Mouse (Mus musculus) CH12.LX (cell line): ENCODE results near the gene Spata20. TPM values are rescaled to one million over a fixed set of nuclear protein-coding genes. Genes with fewer than 3 reads are reported as not detected.

Experiments
- DNase-seq: peaks from one replicate; pipeline ENCODE4 v3.0.0-alpha.2; 2013; ENCODE audit errors: extremely low read depth
- H3K27ac ChIP-seq: 2 replicates; pipeline ENCODE4 v1.5.1; 2012; ENCODE audit warnings: low read depth, mild to moderate bottlenecking, control low read depth, moderate library complexity; ENCODE audit not compliant: insufficient read depth
- H3K27me3 ChIP-seq: replicated peaks from 2 replicates; pipeline ENCODE3; 2012; ENCODE audit warnings: inconsistent platforms
- H3K36me3 ChIP-seq, 2 experiments: replicated peaks in 1 of 2; 2 replicates each; pipeline versions ENCODE3 to v1.6.1; 2012; ENCODE audit warnings: inconsistent platforms in 1 of 2, low read length in 1 of 2, mild to moderate bottlenecking in 1 of 2, mixed read lengths in 1 of 2, moderate library complexity in 1 of 2; ENCODE audit not compliant: control insufficient read depth in 1 of 2, insufficient read depth in 1 of 2
- H3K4me1 ChIP-seq, 2 experiments: 2 replicates each; pipeline ENCODE4 v1.6.1; 2012; ENCODE audit warnings: inconsistent platforms in 1 of 2, moderate library complexity in 1 of 2; ENCODE audit not compliant: insufficient read depth in 2 of 2, control insufficient read depth in 1 of 2
- H3K4me2 ChIP-seq: 2 replicates; pipeline ENCODE4 v1.6.1; 2012; ENCODE audit warnings: low read depth, mild to moderate bottlenecking, control low read depth; ENCODE audit not compliant: poor library complexity, insufficient read depth, severe bottlenecking
- H3K4me3 ChIP-seq, 3 experiments: fragments of 150-350 bp in 1 of 3; sonication (generic) in 1 of 3; replicated peaks in 1 of 3; 2 replicates each; pipeline versions ENCODE3 to v1.5.1; 2011 to 2012; ENCODE audit warnings: low read depth in 2 of 3, low read length in 2 of 3, mild to moderate bottlenecking in 2 of 3, moderate library complexity in 2 of 3, control low read depth in 1 of 3, improper control_type of control experiment in 1 of 3, inconsistent platforms in 1 of 3, mixed read lengths in 1 of 3; ENCODE audit not compliant: poor library complexity in 1 of 3
- H3K79me2 ChIP-seq: replicated peaks from 2 replicates; pipeline ENCODE4 v1.6.1; 2012; ENCODE audit warnings: mild to moderate bottlenecking, moderate library complexity; ENCODE audit not compliant: control insufficient read depth, poor library complexity, insufficient read depth, severe bottlenecking; ENCODE audit errors: extremely low read depth
- H3K9ac ChIP-seq: 2 replicates; pipeline ENCODE4 v1.6.1; 2012; ENCODE audit warnings: low read depth, mild to moderate bottlenecking, control low read depth, moderate library complexity; ENCODE audit not compliant: insufficient read depth
- H3K9me3 ChIP-seq: replicated peaks from 2 replicates; pipeline ENCODE3; 2012; ENCODE audit warnings: low read length, inconsistent platforms, mixed read lengths
- BHLHE40 ChIP-seq: IDR thresholded peaks from 2 replicates; pipeline ENCODE4 v1.6.1; 2011; ENCODE audit warnings: mild to moderate bottlenecking, low read depth, low read length, improper control_type of control experiment
- CHD2 ChIP-seq: IDR thresholded peaks from 2 replicates; pipeline ENCODE4 v1.6.1; 2011; ENCODE audit warnings: low read length, improper control_type of control experiment
- GABPA ChIP-seq: IDR thresholded peaks from 2 replicates; pipeline ENCODE4 v1.6.1; 2012; ENCODE audit warnings: low read depth, low read length, improper control_type of control experiment, inconsistent platforms; ENCODE audit not compliant: insufficient replicate concordance
- JUN ChIP-seq: IDR thresholded peaks from 2 replicates; pipeline ENCODE4 v1.6.1; 2011; ENCODE audit warnings: low read depth, mild to moderate bottlenecking, low read length, improper control_type of control experiment, moderate library complexity; ENCODE audit not compliant: insufficient read depth
- MAX ChIP-seq: IDR thresholded peaks from 2 replicates; pipeline ENCODE4 v1.6.1; 2011; ENCODE audit warnings: low read length, improper control_type of control experiment
- MAZ ChIP-seq: IDR thresholded peaks from 2 replicates; pipeline ENCODE4 v1.6.1; 2012; ENCODE audit warnings: low read depth, mild to moderate bottlenecking, inconsistent platforms, low read length, improper control_type of control experiment, moderate library complexity
- MEF2A ChIP-seq: IDR thresholded peaks from 2 replicates; pipeline ENCODE4 v1.6.1; 2014; ENCODE audit warnings: low read depth, mild to moderate bottlenecking, inconsistent platforms, low read length, improper control_type of control experiment, borderline replicate concordance
- NELFE ChIP-seq: IDR thresholded peaks from 2 replicates; pipeline ENCODE4 v1.6.1; 2011; ENCODE audit warnings: low read depth, low read length, improper control_type of control experiment
- NRF1 ChIP-seq: IDR thresholded peaks from 2 replicates; pipeline ENCODE4 v1.6.1; 2014; ENCODE audit warnings: low read depth, mild to moderate bottlenecking, inconsistent platforms, low read length, improper control_type of control experiment, moderate library complexity
- POLR2A ChIP-seq: IDR thresholded peaks from 2 replicates; pipeline ENCODE4 v1.6.1; 2011; ENCODE audit warnings: low read depth, mild to moderate bottlenecking, improper control_type of control experiment, low read length
- POLR2AphosphoS2 ChIP-seq: IDR thresholded peaks from 2 replicates; pipeline ENCODE4 v1.6.1; 2011; ENCODE audit warnings: low read depth, low read length, improper control_type of control experiment
- RAD21 ChIP-seq: IDR thresholded peaks from 2 replicates; pipeline ENCODE4 v1.6.1; 2011; ENCODE audit warnings: low read depth, mild to moderate bottlenecking, low read length, improper control_type of control experiment, moderate library complexity
- TCF12 ChIP-seq: IDR thresholded peaks from 2 replicates; pipeline ENCODE4 v1.6.1; 2014; ENCODE audit warnings: low read depth, mild to moderate bottlenecking, inconsistent platforms, low read length, improper control_type of control experiment
- UBTF ChIP-seq: IDR thresholded peaks from 2 replicates; pipeline ENCODE4 v1.6.1; 2012; ENCODE audit warnings: low read depth, mild to moderate bottlenecking, inconsistent platforms, low read length, improper control_type of control experiment, moderate library complexity
- USF1 ChIP-seq: IDR thresholded peaks from 2 replicates; pipeline ENCODE4 v1.6.1; 2014; ENCODE audit warnings: low read depth, mild to moderate bottlenecking, inconsistent platforms, low read length, improper control_type of control experiment
- ZNF384 ChIP-seq: IDR thresholded peaks from 2 replicates; pipeline ENCODE4 v1.6.1; 2012; ENCODE audit warnings: low read depth, low read length, improper control_type of control experiment, inconsistent platforms
- dilution Hi-C: fragments of 300-500 bp; cut with MboI; formaldehyde crosslinking; loops from 2 replicates; pipeline ENCODE4 v1.14.3; 2020; ENCODE audit warnings: low sequenced_read_pairs; ENCODE audit not compliant: extremely low pct_unique_long_range_greater_than_20kb, extremely low pct_ligation_motif_present
- in situ Hi-C: fragments of 300-500 bp; cut with MboI; formaldehyde crosslinking; loops from 3 replicates; pipeline ENCODE4 v1.14.3; 2019; ENCODE audit warnings: low sequenced_read_pairs, low pct_ligation_motif_present, low pct_unique_long_range_greater_than_20kb, mixed read lengths
- polyA plus RNA-seq: library from polyadenylated mRNA; unstranded; fragments of >175 nt; gene quantifications from 2 replicates; pipeline ENCODE4 v1.2.1, GENCODE M21; 2012; ENCODE audit warnings: low read depth; ENCODE audit not compliant: insufficient read length
- total RNA-seq, 2 experiments: library from RNA; depleted of rRNA; stranded (reverse); fragments of 300-350 nt in 1 of 2; fragments of >200 nt in 1 of 2; gene quantifications; 2 replicates each; pipeline ENCODE4 v1.2.3; 2012 to 2014

Spata20 gene
- total and polyA plus RNA-seq, 3 experiments: not detected

- peaks cover 80% of the 10 kb centered on the region for H3K27me3 ChIP-seq
Observed at GRCm38 (mm10) chr11:94495415-94495814, 9.4 kb upstream of the Spata20 start.

GRCm38 (mm10) chr11:94491749-94492099 lies 5.7 kb upstream of the Spata20 start:
- dilution Hi-C loops (no loop called here), in situ Hi-C loops (no loop called here)
- Histone ChIP-seq H3K4me2 (no peak overlapping the region), H3K27me3 (peaks cover 90% of the 10 kb centered on the region), H3K9ac (no peak overlapping the region), H3K9me3 (no peaks in the 10 kb centered on the region), H3K36me3 (no peaks in the 10 kb centered on the region), H3K4me3 (no peak overlapping the region), H3K79me2 (no peaks in the 10 kb centered on the region), H3K27ac (no peak overlapping the region), H3K4me1 (peaks cover 10 to 21% of the 10 kb centered on the region in 2 experiments)
- TF ChIP-seq CHD2 (no peak), BHLHE40 (no peak), MAZ (no peak), ZNF384 (no peak), JUN (no peak), UBTF (no peak), POLR2A (no peak), POLR2AphosphoS2 (no peak), GABPA (no peak), MAX (no peak), USF1 (no peak), MEF2A (no peak)
- no peak for DNase-seq

More at GRCm38 (mm10) chr11:94495415-94495814, 9.4 kb upstream of the Spata20 start:
- Histone ChIP-seq H3K4me2 (no peak overlapping the region), H3K36me3 (no peaks in the 10 kb centered on the region), H3K9me3 (no peaks in the 10 kb centered on the region), H3K4me3 (no peak overlapping the region), H3K27ac (no peak overlapping the region), H3K4me1 (peaks cover 18 to 36% of the 10 kb centered on the region in 2 experiments), H3K79me2 (no peaks in the 10 kb centered on the region), H3K9ac (no peak overlapping the region)
- TF ChIP-seq UBTF (no peak), POLR2A (no peak), NELFE (no peak), BHLHE40 (no peak), TCF12 (no peak), RAD21 (no peak), NRF1 (no peak)
- in situ Hi-C loops (no loop called here), dilution Hi-C loops (no loop called here)
- DNase-seq: no peak
